Mouse (Mus musculus) mouse embryonic stem cell (cell line): ENCODE data around the gene Cdhr1.
"Not testable (repeated sequence)": the region's sequence is repeated elsewhere in the genome, so short reads cannot be mapped to it uniquely, and the experiment has no call there.

Experiments
- in situ Hi-C, 2 experiments: fragments of 300-500 bp; cut with MboI; formaldehyde crosslinking; loops; 1 replicate in 1 of 2; 3 replicates in 1 of 2; pipeline ENCODE4 v1.14.3; 2019 to 2020; ENCODE audit warnings: low sequenced_read_pairs in 2 of 2, low pct_unique_long_range_greater_than_20kb in 1 of 2, mixed read lengths in 1 of 2; ENCODE audit not compliant: unreplicated experiment in 1 of 2

The Cdhr1 gene

DNA sequence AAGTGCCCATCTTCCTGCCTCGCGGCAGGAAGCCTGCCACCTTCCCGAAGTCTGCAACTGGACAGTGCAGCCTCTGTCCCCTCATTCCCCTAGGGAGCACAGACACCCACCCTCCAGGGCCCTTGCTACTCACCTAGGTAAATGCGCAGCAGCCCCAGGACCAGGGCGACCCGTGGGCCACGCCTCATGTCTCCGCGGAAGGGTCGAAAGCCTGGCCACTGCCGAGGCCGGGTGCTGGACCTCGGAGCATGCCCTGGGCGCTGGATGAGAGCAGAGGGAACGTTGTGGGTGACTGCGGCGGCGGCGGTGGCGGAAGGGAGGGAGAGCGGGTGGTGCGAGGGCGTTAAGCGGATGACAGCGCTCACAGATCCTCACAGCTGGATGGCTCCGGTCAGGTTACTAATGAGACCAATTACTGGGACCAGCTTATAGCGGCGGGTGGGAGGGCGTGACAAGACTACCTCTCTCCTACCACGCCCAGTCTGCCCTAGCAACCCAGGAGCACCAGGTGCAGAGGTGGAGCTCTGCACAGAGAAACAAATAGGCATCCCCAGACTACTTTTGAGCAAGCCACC, at the start of gene Cdhr1:
Gene Cdhr1 (minus strand): TSS at position 392 of the 575 bp plus-strand sequence.
- in situ Hi-C loops = no loop called here

DNA sequence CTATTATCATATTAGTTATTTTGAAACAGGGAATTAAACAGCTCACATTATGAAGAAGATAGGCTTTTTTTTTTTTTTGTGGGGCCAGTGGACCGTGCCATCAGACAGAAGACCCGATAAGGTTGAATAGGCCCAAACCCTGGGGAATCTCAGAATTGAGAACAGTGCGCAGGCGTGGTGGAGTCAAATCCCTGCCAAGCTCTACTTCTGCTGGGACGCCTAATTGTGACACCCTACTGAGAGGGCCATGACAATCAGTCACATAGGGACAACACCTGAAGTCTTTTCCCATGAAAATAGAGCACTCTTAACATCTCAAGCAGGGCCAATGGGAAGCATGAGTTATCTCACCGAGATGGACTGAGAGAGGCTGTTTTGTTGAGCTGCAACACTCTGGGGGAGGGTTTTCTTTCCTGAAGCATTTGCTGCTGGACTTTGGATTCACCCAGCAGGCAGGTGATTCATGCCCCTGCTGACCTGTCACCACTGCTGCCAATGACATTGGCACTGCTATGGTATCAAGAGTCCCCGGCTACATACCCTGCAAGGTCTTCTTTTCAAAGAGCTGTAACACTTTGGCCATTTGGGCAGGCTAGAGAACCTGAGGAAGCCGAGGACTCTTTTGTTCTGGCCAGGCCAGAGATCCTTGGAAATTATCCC, 41.0 kb upstream of the Cdhr1 start:
- in situ Hi-C loops = no loop called here

DNA sequence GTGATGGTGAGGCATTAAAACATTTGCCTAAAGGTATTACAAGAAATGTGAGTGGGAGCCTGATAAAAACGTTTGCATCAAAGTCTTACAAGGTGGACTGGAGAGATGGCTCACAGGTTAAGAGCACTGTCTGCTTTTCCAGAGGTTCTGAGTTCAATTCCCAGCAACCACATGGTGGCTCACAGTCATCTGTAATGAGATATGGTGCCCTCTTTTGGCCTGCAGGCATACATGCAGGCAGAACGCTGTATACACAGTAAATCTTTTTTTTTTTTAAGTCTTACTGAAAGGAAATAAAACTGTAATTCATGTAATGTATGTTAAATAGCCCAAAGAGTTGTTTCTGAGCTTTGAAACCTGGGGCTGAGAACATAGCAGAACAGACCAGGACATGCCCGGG, 39.4 kb upstream of the Cdhr1 start:
- in situ Hi-C loops = not testable (repeated sequence)

DNA sequence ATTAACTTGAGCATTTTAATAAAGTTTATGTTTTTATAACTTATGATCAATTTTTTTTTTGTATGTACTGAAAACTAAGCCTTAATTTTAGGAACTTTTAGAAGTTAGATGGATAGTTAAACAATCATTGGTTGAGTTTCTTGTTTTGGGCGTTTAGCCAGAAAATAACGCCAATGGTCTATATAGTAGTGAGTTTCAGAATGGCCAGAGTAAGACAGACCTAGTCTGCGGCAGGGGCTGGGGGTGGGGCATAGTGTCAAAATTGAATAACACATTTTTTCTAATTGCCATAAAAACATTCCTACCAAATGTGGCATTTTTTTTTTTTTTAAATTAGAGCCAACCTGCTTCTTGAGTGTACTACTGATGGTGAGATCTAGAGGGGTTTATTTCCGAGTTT, 38.0 kb upstream of the Cdhr1 start:
- in situ Hi-C loops = no loop called here

DNA sequence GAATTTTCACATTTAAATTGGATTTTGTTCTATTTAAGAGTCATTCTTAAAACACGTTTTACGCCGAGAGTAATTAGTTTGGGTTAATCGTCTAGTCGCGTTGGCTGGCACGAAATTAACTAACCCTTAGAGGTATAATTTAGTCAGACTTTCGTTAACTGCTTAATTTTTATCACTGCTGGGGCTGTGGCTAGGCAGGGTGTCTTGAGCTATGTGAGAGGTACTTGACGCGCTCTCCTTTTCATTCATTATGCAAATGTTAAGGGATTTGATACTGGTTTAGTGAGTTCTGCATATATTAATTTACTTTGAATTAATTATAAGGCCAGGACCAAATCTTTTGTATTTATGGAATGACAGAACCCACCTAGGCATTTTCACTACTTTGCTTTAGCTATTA, 37.5 kb upstream of the Cdhr1 start:
- in situ Hi-C loops = no loop called here

DNA sequence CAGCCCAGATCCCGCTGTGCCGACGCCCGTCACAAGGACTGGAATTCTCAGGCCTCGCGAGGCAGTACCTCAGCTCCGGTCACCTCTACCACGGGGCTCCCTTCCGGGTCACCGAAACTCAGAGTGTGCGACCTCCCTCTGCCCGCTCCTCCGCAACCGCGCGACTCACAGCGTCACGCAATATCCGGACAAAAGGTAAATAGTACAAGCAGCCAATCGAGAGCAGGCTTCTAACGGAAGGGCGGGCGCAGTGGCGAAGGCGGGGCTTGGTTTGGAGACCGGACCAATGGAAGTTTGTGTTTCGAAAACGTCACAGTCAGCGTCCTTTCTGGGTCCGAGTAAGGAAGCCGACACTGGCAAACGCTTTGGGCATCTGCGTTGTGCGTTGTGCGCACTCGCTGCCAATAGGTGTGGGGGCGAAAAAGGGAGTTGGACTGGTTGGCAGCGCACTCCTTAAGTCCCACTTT, 37.0 kb upstream of the Cdhr1 start, which contains the start of gene Ghitm:
Gene Ghitm (minus strand): TSS at position 146 of the 467 bp plus-strand sequence.
- in situ Hi-C loops = no loop called here

DNA sequence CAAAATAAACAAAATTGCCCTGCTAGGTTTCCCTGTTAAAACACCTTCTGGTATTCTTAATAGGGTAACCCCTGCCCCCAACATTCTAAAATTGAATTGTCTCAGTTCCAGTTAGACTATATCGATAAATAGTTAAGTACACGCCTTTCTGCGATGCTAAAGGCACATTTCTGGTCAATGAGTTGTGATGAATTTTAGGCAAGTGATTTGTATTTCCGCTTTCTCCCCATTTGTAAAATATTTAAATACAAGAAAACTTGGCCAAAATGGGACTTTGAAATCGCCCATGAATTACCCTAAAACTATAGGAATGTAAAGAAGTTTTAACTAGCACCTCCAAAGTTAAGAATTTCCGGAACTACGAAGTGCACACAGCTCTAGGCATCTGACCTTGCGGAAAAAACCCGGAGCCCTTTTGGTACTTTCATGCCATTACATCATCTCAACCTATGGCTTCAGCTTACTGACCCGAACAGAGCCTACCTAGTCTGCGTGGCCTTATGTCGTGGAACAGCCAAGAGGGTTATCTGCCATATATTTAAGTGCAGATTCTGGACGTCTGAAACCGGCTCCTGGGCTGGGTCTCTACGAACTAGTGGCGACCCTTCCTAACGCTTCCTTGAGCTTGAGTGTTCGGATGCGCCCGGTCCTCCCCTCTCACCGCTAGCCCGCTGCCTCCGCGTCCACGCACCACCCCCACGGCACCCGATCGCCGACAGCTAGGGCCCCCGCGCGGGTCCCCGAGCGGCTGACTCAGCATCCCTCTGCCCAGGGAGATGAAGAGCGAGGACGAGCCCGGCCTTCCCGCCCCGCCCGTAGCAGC, 36.4 kb upstream of the Cdhr1 start:
- in situ Hi-C loops = no loop called here

DNA sequence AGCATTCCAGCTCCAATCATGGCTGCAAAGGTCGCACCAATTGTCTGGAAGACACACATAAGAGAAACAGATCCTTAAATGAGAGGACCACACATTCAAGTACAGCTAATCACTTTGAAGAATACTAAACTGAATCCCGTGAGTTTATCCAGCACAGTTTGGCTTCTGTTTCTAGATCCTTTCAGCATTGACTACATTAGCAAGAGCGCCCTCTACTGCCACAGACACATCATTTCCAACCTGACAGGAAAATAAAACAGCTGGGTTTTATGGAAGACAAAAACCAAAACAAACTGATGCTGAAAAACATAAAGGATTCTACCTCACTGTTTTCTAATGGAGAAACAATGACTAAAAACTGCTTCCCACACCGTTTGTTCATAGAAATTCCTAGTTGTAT, 29.5 kb upstream of the Cdhr1 start:
- in situ Hi-C loops = loop anchor here in 1 of 2 experiments (10.0 kb wide), 1 partner anchor 73 kb away; the partner anchor contains the start of gene Lrit1

DNA sequence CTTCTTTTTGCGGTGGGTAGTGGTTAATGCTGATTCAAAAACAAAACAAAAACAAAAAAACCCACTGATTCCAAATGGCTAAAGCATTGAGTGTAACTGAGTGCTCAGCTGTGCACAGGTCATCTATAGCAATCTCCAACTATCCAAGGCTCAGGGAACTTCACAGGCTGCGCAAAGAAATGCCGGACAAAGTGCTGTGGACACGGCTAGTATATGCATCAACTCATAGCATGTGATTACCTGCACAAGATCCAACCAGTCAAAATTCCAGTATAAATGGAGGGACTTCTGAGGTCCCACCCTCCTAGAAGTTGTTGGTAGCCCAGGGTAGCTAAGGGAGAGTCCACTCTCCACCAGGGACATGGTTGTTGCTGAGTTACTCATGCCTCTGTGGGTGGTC, 21.1 kb upstream of the Cdhr1 start:
- in situ Hi-C loops = no loop called here

DNA sequence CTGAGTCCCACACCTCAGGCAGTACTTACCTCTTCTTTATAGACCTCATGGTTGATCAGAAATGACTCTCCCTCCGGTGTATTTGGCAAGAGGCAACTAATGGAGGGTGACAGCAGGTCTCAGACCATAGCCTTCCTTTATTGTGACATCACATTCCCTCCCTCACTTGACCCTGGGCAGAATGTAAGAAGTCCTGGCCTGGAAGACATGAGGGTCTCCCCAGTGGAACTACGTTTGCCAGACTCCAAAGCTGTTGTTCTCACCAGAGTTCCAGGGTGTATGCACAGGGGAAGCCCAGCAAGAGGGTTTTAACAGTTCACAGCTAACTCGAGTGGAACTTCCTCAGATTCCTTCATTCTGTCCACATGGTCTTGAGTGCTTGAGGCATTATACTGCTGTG, 15.8 kb upstream of the Cdhr1 start, which contains the start of gene 2610528A11Rik:
Gene 2610528A11Rik (minus strand): TSS at position 101 of the 400 bp plus-strand sequence.
- in situ Hi-C loops = no loop called here

DNA sequence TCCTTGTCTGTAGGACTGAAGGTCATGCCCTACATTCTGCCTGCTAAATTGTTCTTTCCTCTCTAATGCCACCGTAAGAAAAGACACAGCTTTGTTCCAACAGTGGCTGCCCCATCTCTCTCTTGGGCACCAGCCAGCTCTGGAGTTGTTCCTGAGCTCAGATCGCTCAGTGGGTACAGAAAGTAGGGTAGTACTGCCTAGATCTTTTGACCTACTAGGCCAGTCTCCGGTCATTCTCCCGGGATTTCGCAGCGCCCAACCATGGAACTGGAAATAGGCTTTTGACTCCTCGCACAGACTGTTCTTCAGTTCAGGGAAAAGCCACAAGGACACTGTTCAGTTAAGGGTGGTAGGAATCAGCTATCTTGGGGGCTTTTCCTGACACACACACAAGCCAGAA, 14.8 kb upstream of the Cdhr1 start:
- in situ Hi-C loops = no loop called here

DNA sequence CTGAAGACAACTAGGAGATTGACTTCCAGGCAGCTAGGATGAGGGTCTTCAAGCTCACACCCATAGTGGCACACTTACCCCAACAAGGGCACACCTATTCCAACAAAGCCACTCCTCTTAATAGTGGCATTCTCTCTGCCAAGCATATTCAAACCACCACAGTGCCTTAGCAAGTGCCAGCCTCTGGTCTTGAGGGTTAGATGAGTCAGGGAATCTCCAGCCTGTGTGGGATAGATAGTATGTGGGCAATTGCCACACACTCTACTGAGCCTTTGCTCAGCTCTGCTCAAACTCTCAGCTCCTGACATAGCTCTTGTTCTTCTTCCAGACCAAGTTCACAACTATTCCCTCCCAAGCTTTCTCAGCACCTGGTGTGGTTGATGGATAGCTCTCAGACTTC, 13.2 kb upstream of the Cdhr1 start:
- in situ Hi-C loops = no loop called here

DNA sequence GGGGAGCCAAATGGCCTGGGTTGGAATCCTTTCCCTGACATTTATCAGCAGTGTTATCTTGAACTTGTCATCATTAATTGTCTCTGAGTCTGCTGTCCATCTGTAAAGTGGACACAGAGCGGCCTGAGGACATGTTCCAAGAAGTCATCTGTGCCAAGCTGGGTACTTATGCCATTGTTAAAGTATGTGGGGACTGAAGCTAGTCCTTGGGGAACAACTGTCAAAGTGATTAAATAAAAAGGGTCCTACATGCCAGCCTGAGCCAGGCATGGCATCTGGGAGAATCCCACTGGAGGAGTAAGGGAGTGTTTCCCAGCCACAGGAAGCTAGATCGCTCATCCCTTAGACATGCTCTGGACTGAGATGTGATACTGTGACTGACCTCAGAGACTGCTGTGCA, 12.3 kb upstream of the Cdhr1 start:
- in situ Hi-C loops = no loop called here

DNA sequence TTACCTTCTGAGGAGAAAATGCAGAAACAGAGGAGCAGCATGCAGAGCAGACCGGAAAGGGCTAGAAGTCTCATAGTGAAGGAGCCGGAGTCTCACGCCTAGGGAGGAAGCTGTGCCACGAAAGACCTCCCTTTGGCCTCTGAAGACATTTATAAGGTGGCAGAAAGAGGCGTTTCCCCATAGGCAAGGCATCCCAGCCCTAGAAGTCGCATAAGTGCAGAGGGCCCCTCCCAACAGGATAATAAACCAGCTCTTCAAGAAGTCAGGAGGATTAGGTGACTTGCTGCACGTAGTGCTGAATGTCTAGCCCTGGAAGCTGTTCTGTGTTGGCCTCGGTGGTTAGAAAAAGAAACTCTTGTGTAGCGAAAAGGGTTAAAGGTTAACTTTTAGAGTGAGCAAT, 11.8 kb upstream of the Cdhr1 start:
- in situ Hi-C loops = no loop called here

DNA sequence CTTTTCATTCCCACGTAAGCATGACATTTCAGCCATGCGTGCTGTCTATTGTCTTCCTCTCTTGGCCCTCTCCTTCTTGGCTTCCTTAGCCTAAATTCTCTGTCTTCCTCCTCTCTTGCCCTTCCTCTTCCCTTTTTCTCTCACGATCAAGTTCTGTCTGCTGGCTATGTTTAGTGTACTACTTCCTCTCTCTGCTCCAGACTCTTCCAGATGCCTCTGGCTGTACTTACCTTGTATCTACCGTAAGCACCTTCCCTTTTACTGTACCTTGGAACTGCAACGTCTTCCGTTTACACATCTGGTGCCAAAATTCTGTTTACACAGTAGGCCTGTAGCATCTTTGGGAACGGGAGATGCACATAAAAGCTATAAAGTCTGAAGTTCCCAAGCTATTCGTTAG, 11.3 kb upstream of the Cdhr1 start:
- in situ Hi-C loops = no loop called here

DNA sequence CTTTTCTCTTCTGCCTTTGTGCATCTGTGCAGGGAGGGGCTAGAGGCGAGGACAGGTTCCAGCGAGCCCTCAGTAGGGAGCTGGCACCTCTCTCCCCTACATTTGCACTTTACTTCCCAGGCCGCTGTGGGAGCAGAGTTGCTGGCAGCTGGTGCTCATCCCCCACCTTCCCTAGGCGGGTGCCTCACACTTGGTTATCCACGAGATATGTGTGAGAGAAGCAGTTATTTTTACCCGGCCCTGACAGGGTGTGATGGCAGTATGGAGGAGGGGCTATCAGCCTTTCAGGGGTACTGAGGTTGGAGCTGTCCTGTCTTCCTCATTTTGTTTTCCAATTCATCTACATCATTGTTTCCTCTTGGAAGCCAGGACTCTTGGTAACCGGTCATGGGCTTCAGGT, 7.7 kb upstream of the Cdhr1 start:
- in situ Hi-C loops = no loop called here

DNA sequence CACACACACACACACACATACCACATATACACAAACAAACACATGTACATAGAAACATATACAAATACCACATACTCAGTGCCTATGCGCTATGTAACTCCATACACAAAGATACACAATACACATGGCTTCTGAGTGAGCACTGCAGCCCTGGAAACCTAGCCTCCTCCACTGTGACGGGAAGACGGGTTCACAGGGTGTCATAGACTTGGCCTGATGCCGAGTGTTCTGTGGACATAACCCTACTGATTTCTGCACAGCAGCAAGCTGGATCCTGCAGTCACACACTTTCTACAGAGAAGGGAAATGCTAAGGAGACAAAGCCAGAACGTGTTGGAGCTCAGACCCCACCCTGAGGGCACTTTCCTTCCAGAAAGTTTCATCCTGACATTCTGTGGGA, 6.6 kb upstream of the Cdhr1 start:
- in situ Hi-C loops = no loop called here

DNA sequence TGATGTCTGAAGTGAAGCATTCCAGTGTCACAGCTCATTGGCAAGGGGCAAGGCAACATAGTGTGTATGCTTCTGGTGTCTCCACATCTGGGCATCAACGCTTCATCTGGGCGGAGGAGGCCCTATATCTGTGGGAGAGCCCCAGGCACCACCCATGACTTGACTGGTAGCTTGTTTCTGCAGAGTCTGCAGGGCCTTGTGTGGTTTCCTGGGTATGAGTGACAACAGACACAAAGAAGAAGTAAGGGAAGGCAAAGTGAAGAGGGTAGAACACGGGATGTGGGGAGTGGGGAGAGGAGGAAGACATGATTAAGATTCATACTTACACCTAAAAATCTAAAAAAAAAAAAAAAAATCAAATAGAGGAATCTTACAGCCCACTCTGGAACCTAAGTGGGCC, 4.3 kb upstream of the Cdhr1 start:
- in situ Hi-C loops = no loop called here

DNA sequence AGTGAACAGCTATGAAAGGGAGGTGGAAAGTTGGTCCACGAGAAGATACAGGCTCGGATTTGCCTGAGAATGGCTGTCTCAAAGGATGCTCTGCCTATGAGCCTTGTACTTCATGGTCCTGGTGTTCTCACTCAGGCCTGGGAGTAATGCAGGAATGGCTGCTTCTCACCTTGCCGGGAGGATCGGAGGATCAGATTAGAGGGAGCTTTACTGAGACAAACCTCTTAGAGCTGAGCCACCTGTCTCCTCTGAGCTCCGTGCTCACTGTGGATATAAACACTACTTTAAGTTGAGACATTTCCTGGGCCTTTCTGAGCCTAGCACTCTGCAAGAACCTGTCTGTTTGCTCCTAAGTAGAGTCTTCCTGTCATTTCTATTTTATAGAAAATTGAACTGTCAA, 3.4 kb upstream of the Cdhr1 start:
- in situ Hi-C loops = no loop called here
